Mouse (Mus musculus) forebrain, embryonic 12.5 days (tissue): Measurements from ENCODE around the gene Ahcyl2. TPM values are rescaled to one million over a fixed set of nuclear protein-coding genes. Genes with fewer than 3 reads are reported as not detected.

Source experiments
- ATAC-seq: fragments of 200-750 bp; cut with Nextera tagmentation; 2 replicates; pipeline ENCODE4 v1.8.0; 2017; ENCODE audit warnings: moderate TSS enrichment; ENCODE audit not compliant: low FRiP score
- H3K27ac ChIP-seq: fragments of 300-500 bp; sonication (generic); 2 replicates; pipeline ENCODE4 v1.5.1; 2016; ENCODE audit warnings: mild to moderate bottlenecking
- H3K27me3 ChIP-seq: fragments of 300-500 bp; sonication (generic); 2 replicates; pipeline ENCODE4 v1.6.1; 2016; ENCODE audit warnings: mild to moderate bottlenecking
- H3K36me3 ChIP-seq: fragments of 300-500 bp; sonication (generic); replicated peaks from 2 replicates; pipeline ENCODE4 v1.6.1; 2016; ENCODE audit warnings: mild to moderate bottlenecking
- H3K4me1 ChIP-seq: fragments of 300-500 bp; sonication (generic); 2 replicates; pipeline ENCODE4 v1.6.1; 2016
- H3K4me2 ChIP-seq: fragments of 300-500 bp; sonication (generic); 2 replicates; pipeline ENCODE4 v1.6.1; 2016; ENCODE audit warnings: mild to moderate bottlenecking, moderate library complexity
- H3K4me3 ChIP-seq: fragments of 300-500 bp; sonication (generic); replicated peaks from 2 replicates; pipeline ENCODE4 v1.5.1; 2016; ENCODE audit warnings: mild to moderate bottlenecking
- H3K9ac ChIP-seq: fragments of 300-500 bp; sonication (generic); 2 replicates; pipeline ENCODE4 v1.6.1; 2016; ENCODE audit warnings: mild to moderate bottlenecking
- H3K9me3 ChIP-seq: fragments of 300-500 bp; sonication (generic); 2 replicates; pipeline ENCODE4 v1.6.1; 2016
- WGBS: fragments of 180-500 bp; shearing (Covaris S2); methylation state at CpG from one replicate; pipeline ENCODE4 v1.1.7; 2016; 5-methylcytosine and 5-hydroxymethylcytosine counted together
- polyA plus RNA-seq: library from polyadenylated mRNA; unstranded; fragments of >200 nt; fragmentation: Nextera tagmentation; extraction: Ambion mirVana; gene quantifications from 2 replicates; pipeline ENCODE4 v1.2.1, GENCODE M21; 2016

Gene Ahcyl2
- polyA plus RNA-seq, 1 experiment from 2014 or later: 18.6 TPM

DNA sequence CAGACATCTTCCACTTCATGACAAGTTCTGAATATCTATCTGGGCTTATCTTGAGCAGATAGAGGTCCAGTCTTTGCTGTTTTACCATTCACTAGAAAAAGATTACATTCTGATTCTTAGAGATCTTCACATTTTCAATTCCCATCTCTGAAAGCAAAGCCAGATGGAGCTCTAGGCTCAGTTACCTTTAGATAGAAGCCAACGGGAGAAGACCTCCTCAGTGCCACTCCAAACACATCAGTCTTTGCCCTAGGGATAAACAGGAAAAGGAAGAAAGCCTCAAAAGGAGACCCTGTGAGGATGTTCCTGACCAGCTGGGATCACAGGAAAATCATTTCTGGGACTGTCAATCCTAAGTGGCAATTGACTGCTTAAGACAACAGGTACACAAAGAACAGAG is 145.9 kb downstream of the Ahcyl2 start:
- Histone ChIP-seq H3K4me3 (no peak overlapping the region), H3K27me3 (peaks cover 29% of the 10 kb centered on the region), H3K4me1 (peaks cover 9% of the 10 kb centered on the region), H3K4me2 (no peak overlapping the region), H3K27ac (no peak overlapping the region), H3K36me3 (peaks cover 8% of the 10 kb centered on the region), H3K9ac (no peak overlapping the region), H3K9me3 (no peaks in the 10 kb centered on the region)
- no peak for ATAC-seq
- 45% methylated on average over 1 of the region's 1 CpGs for WGBS

DNA sequence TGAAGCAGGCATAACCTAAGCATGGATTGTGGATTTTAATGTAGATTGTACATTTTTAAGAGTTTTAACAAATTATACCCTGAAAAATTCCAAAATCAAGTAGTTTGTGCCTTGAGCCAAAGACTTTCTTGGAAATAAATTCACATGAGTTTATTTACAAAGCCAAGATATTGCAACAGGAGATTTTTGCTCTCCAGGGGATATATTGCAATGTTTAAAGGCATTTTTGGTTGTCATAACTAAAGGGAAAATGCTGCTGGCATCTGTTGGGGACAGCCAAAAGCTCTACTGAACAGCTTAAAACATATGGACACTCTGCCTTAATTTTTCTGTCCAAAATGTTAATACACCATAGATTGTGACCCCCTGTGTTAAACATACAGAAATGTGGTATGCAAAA is 146.3 kb downstream of the Ahcyl2 start:
- Histone ChIP-seq H3K36me3 (peaks cover 4% of the 10 kb centered on the region; the same call in 1 of the 2 replicates), H3K9me3 (no peaks in the 10 kb centered on the region), H3K27me3 (peaks cover 33% of the 10 kb centered on the region), H3K9ac (no peak overlapping the region), H3K4me3 (no peak overlapping the region), H3K4me2 (no peak overlapping the region), H3K4me1 (peaks cover 9% of the 10 kb centered on the region), H3K27ac (no peak overlapping the region)
- ATAC-seq: no peak

DNA sequence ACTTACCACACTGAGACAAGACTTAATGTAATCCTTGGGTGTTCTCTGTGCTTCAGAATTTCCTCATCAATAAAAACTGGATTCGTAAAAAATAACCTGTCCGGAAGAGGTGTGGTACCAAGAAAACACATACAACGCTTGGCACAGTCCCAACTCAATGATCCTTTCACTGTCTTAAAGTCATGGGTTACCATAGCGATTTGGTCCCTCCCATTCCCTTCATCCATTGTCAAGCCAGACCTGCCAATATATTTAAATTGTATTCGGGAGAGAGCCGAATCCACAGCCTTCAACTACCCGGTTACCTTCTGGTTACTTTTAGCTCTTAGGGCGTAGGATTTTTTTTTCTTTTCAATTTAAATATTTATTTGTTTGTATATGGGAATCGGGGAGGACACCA is 148.0 kb downstream of the Ahcyl2 start:
- Histone ChIP-seq H3K4me2 (peak overlapping the region; percentile 92; the same call in 1 of the 2 replicates), H3K27me3 (peaks cover 39% of the 10 kb centered on the region), H3K36me3 (no peaks in the 10 kb centered on the region), H3K27ac (no peak overlapping the region), H3K9ac (no peak overlapping the region), H3K4me1 (peaks cover 9% of the 10 kb centered on the region), H3K4me3 (no peak overlapping the region), H3K9me3 (no peaks in the 10 kb centered on the region)
- ATAC-seq: no peak
- WGBS: 34% methylated on average over 9 of the region's 9 CpGs

DNA sequence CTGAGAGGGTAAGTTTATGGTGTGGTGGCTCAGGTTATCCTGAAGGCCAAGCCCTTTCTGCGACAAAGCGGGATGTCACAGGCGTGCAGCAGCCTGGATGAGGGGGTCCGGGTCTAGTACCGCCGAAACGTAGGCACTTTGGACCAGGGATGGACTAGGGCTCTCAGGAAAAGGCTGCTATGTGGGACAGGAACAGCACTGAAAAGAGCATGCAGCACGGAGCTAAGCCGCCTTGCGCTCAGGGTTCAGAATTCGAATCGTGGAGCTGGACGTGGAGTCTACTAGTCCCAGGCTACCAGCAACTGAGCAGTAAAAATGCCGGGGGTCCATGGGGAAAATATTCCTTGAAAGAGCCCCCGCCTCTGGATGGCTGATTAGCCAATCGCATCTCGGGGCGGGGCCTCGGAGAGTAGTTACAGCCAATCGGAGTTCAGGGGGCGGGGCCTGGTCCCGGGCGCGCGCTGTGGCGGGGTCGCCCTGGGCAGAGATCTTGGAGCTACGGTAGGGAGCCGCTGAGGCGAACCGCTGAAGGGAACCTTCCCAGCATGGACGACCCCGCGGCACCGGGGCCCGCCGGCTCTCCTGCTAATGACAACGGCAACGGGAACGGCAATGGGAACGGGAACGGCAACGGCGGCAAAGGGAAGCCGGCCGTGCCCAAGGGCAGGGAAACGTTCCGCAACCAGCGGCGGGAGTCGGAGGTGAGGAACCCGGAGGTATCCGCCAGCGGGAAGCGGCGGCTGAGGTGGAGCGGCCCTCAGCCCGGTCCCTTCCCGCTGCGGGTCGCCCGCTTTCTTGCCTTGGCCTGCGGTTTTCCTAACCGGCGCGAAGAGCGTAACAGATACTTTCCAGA is 148.9 kb downstream of the Ahcyl2 start, which contains the start of gene Strip2:
Gene Strip2, plus strand, starts transcription at position 483 of the 853 bp plus-strand sequence.
- Histone ChIP-seq H3K9me3 (no peaks in the 10 kb centered on the region), H3K4me1 (peaks cover 9% of the 10 kb centered on the region), H3K9ac (peak within 1 kb of the TSS; percentile 67), H3K27ac (no peak within 1 kb of the TSS), H3K36me3 (no peaks in the 10 kb centered on the region), H3K4me3 (peak within 1 kb of the TSS; percentile 62), H3K27me3 (peaks cover 39% of the 10 kb centered on the region), H3K4me2 (peak within 1 kb of the TSS; percentile 92)
- ATAC-seq: peak; percentile 100
- WGBS: under 1% methylated on average over 67 of the region's 67 CpGs

DNA sequence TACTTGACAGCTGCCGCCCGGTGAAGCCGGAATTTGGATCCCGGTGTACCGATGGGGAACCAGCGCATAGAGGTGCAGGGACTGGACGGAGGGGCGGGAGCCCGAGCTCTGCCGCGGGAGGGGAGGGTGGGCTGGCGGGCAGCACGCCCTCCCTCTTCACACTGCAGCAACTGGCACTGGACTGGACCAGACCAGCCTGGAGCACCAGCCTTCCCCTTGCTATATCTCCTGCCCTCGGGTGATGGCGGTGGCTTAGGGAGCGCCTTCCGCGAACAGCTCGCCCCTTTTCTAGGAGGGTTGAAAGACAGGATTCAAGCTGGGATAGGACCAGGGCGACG is 149.5 kb downstream of the Ahcyl2 start:
- H3K4me1 ChIP-seq: peaks cover 9% of the 10 kb centered on the region

DNA sequence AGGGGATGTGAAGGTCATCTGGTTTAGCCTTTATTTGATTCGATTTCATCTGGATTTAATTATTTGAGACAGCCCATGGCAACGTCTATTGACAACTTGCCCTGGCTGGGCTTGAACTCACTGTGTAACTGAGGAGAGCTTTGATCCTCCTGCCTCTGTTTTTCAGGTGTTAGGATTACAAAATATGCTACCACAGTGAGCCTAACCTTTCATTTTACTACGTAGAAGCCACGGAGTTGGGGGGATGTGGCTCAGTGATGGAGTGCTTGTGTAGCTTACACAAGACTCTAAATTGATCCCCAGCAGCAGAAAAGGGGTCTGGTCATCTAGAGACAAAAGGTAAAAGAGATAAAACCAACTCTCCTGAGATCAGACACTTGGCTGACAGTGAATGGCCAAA is 150.1 kb downstream of the Ahcyl2 start:
- 43% methylated on average over 4 of the region's 4 CpGs for WGBS
- Histone ChIP-seq H3K27ac (no peak overlapping the region), H3K4me2 (peak overlapping the region; percentile 92; the same call in 1 of the 2 replicates), H3K36me3 (no peaks in the 10 kb centered on the region), H3K4me3 (no peak overlapping the region), H3K27me3 (peaks cover 39% of the 10 kb centered on the region), H3K9me3 (no peaks in the 10 kb centered on the region), H3K4me1 (peaks cover 9% of the 10 kb centered on the region), H3K9ac (no peak overlapping the region)
- ATAC-seq: no peak

More for the DNA sequence above, 149.5 kb downstream of the Ahcyl2 start:
- peak overlapping the region; percentile 67 for H3K9ac ChIP-seq
- no peaks in the 10 kb centered on the region for H3K36me3 ChIP-seq
- peak; percentile 68 for ATAC-seq
- H3K4me2 ChIP-seq: peak overlapping the region; percentile 92
- H3K27ac ChIP-seq: no peak overlapping the region
- 1% methylated on average over 21 of the region's 21 CpGs for WGBS
- no peaks in the 10 kb centered on the region for H3K9me3 ChIP-seq
- H3K4me3 ChIP-seq: peak overlapping the region; percentile 62
- peaks cover 39% of the 10 kb centered on the region for H3K27me3 ChIP-seq

DNA sequence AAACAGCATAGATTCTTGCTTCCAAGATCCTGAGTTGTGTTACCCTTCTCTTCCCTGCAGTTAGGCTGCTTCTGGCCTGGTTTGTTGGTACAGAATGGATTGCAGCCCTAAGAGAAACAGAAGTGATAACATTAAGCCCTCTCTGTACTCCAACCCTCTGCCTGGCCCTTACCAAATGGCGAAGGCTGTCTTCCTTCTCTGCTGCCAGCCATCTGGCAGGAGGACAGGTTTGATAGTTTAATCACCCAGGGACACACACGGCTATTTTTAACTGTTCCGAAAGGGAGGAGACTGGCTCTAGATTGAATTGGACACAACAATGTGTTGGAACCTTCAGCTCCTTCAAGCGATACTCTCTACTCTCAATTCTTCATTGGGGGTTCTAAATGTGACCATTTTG is 155.7 kb downstream of the Ahcyl2 start:
- WGBS: 81% methylated on average over 4 of the region's 4 CpGs
- Histone ChIP-seq H3K36me3 (no peaks in the 10 kb centered on the region), H3K4me2 (no peak overlapping the region), H3K27ac (no peak overlapping the region), H3K4me3 (no peak overlapping the region), H3K9me3 (no peaks in the 10 kb centered on the region), H3K9ac (no peak overlapping the region), H3K27me3 (peaks cover 12% of the 10 kb centered on the region), H3K4me1 (no peaks in the 10 kb centered on the region)
- ATAC-seq: no peak

DNA sequence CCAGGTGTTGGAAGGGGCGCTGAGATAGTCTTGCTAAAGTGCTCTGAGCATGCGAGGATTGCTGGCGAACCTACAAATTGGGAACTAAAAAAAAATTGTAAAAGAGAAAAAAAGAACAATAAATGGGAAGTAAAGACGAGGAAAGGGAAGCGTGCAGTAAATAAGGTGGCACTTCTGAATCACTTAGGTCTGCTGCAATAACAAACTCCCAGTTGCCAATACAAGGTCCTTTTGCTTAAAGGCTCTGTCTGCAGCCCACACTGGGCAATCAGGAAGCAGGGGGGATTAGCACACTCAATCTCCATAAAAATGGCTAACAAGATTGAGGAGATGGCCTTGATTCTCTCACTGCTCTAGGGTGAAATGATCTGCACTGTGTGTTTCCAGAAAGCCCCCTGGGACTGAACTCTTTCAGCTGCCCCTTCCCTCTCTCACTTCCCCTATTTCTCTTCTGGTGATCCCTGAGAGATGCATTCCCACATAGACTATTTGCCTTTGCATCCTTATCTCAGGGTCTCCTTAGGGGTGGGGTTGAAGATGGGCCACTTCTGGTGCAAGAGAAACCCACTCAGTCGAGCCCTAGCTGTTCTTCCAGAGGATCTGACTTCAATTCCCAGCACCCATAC is 157.9 kb downstream of the Ahcyl2 start:
- no peak overlapping the region for H3K4me2 ChIP-seq
- no peak overlapping the region for H3K27ac ChIP-seq
- H3K27me3 ChIP-seq: no peaks in the 10 kb centered on the region
- H3K36me3 ChIP-seq: no peaks in the 10 kb centered on the region
- H3K4me3 ChIP-seq: no peak overlapping the region
- no peaks in the 10 kb centered on the region for H3K4me1 ChIP-seq
- H3K9ac ChIP-seq: no peak overlapping the region
- no peaks in the 10 kb centered on the region for H3K9me3 ChIP-seq
- ATAC-seq: no peak
- 71% methylated on average over 6 of the region's 6 CpGs for WGBS

DNA sequence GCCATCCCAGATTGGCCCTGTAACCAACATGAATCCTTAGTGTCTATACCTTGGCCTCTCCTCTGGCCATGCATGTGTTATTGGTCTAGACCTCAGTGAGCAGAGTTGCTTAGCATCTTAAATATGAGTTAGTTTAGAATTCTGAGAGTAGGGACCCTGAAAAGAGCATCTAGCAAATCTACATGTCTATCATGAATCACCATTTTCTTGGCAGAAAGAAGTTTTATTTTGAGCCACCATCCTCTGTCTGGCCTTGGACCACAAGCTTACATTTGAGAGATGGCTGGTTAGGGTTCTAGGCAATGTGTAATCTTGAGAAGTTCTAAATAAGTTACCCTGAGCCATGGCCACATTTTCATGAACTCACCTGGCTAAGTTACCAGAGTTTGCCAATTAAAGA is 162.3 kb downstream of the Ahcyl2 start:
- no peaks in the 10 kb centered on the region for H3K27me3 ChIP-seq
- no peak for ATAC-seq
- H3K4me1 ChIP-seq: no peaks in the 10 kb centered on the region
- H3K27ac ChIP-seq: no peak overlapping the region
- no peak overlapping the region for H3K4me2 ChIP-seq
- no peaks in the 10 kb centered on the region for H3K9me3 ChIP-seq
- no peak overlapping the region for H3K9ac ChIP-seq
- no peak overlapping the region for H3K4me3 ChIP-seq
- no peaks in the 10 kb centered on the region for H3K36me3 ChIP-seq

DNA sequence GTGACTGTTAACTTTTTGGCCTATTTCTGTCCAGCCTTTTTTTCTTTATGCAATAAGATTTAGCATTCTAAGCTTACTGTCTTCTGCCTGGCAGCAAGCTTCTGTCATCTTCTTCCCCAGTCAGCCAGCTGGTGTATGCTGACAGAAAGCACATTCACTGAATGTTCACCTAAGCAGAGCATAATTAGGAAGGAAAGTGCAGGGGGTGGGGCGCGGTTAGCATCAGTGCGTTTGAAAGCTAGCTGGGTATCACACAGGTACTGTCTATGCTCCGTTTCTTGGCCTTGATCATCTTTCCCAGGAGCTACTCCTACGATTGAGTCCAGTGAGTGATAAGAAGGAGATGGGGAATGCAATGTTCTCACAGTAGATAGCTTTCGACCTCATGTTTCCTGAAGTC is 162.9 kb downstream of the Ahcyl2 start:
- no peak for ATAC-seq
- H3K36me3 ChIP-seq: no peaks in the 10 kb centered on the region
- H3K9me3 ChIP-seq: no peaks in the 10 kb centered on the region
- 86% methylated on average over 6 of the region's 6 CpGs for WGBS
- H3K4me1 ChIP-seq: no peaks in the 10 kb centered on the region
- no peak overlapping the region for H3K4me2 ChIP-seq
- H3K9ac ChIP-seq: no peak overlapping the region
- no peak overlapping the region for H3K27ac ChIP-seq
- no peaks in the 10 kb centered on the region for H3K27me3 ChIP-seq
- no peak overlapping the region for H3K4me3 ChIP-seq

DNA sequence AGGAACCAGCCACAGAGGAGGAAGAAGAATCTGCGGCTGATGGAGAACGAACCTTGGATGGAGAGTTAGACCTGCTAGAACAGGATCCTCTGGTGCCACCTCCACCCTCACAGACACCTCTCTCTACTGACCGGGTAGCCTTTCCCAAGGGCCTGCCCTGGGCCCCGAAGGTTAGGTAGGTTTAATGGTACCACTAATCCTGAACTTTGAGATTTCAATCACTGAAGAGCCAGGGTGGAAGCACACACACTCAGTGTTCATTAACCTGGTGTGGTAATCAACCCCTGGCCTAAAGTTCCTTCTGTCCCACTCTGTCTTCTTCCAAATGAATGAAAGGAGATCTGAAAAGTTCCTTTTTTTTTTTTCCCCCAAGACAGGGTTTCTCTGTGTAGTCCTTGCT is 163.4 kb downstream of the Ahcyl2 start:
- H3K4me1 ChIP-seq: no peaks in the 10 kb centered on the region
- no peak for ATAC-seq
- no peaks in the 10 kb centered on the region for H3K27me3 ChIP-seq
- H3K4me3 ChIP-seq: no peak overlapping the region
- H3K9me3 ChIP-seq: no peaks in the 10 kb centered on the region
- no peaks in the 10 kb centered on the region for H3K36me3 ChIP-seq
- H3K27ac ChIP-seq: no peak overlapping the region
- WGBS: 94% methylated on average over 4 of the region's 4 CpGs
- H3K9ac ChIP-seq: no peak overlapping the region
- no peak overlapping the region for H3K4me2 ChIP-seq

DNA sequence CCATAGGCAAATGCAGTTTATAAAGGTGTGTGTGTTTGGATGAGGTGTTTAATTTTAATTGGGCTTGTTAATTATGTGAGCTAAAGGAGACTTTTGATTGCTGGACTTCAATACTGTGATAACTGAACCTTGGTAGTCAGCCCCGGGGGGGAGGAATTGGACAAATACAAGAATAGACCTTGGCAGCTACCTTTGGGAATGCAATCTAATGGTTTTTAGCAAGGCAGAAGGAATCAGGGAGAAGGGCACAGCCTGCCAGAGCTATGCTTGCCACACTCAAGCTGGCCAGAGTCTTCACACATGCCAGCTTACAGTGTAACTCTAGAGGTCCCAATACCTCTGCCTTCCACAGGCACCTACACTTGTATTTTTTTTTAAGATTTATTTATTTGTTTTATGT is 167.9 kb downstream of the Ahcyl2 start:
- ATAC-seq: no peak
- no peak overlapping the region for H3K9ac ChIP-seq
- no peaks in the 10 kb centered on the region for H3K27me3 ChIP-seq
- H3K4me2 ChIP-seq: no peak overlapping the region
- no peak overlapping the region for H3K27ac ChIP-seq
- H3K4me3 ChIP-seq: no peak overlapping the region
- H3K4me1 ChIP-seq: no peaks in the 10 kb centered on the region
- no peaks in the 10 kb centered on the region for H3K36me3 ChIP-seq
- 90% methylated on average over 1 of the region's 1 CpGs for WGBS
- H3K9me3 ChIP-seq: no peaks in the 10 kb centered on the region

DNA sequence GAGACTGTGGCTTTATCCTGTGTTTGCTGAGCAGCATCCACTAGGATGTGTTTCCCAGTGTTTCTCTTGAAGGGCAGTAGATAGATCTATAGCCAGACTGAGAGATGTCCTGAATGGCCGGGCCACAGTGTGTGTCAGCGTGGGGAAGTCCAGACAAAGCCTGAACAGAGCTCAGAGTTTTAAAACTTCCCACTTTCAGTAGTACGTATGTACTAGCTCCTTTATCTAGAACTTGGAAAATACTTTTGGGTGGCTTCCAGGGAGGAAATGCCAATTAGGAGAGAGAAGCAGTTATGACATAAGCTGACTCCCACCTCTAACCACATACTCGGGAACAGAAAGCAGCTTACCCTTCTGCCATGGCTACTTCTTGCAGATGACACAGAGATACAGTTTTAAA is 172.6 kb downstream of the Ahcyl2 start:
- Histone ChIP-seq H3K4me2 (no peak overlapping the region), H3K4me1 (no peaks in the 10 kb centered on the region), H3K4me3 (no peak overlapping the region), H3K36me3 (no peaks in the 10 kb centered on the region), H3K9ac (no peak overlapping the region), H3K27ac (no peak overlapping the region), H3K9me3 (no peaks in the 10 kb centered on the region), H3K27me3 (no peaks in the 10 kb centered on the region)
- WGBS: 88% methylated on average over 4 of the region's 4 CpGs
- no peak for ATAC-seq
